Mouse (Mus musculus): ENCODE measurements at regions not wholly inside any gene's neighbourhood (a gene's known extent, or its start where the extent isn't known, plus 50 kb on each side); places are given as distances from the start of the nearest gene placed in this dataset.

DNA sequence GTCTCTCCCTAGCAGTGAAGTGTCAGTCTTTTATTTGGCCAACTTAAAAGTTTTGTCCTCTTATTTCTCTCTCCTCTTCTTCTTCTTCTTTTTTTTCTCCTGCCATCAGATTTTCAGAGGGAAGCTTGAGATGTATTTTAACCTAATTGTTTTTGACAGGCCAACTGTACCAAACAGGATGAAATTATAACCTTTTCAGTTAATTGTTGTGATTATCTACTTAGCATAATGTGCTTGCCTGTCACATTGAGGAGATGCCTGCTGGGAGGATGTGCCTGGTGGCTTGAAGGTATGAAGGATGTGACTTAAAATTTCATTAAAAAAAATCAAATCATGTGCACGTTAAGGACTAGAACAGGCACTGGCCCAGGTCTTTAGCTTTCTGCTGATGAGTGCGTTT, 527.9 kb upstream of the Ddx18 start:
- WGBS: 82% methylated on average over 2 of the region's 2 CpGs
- ATAC-seq (ENCODE audit: low FRiP score, low TSS enrichment): no peak

DNA sequence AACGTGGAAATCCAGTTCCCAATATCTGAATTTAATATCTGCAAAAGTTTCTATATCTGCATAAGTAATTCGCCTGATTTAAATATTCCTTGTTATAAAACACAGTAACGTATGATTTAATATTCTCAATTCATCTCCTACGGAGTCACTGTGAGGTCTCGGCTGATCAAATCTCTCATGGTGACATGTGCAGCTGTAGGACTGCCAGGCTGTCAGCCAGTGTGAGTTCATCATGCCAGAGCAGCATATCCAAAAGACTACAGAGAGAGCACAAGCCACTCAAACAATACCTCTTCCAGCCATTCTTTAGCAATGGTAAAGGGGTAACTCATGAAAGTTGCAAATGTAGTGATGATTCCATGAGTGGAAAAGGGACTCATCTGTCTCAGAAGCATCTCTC, 514.7 kb upstream of the Ddx18 start:
- H3K36me3 ChIP-seq (ENCODE audit: control insufficient read depth, insufficient read depth, low read length): no peaks in the 10 kb centered on the region
- no peak overlapping the region for H3K4me3 ChIP-seq (ENCODE audit: low read length)
- H3K4me1 ChIP-seq (ENCODE audit: control insufficient read depth, insufficient read depth, low read length): no peaks in the 10 kb centered on the region
- H3K4me2 ChIP-seq (replicated peaks; ENCODE audit: low read depth, low read length): no peak overlapping the region
- H3K27ac ChIP-seq (ENCODE audit: low read depth, low read length): no peak overlapping the region
- no peaks in the 10 kb centered on the region for H3K9me3 ChIP-seq (ENCODE audit: control insufficient read depth, low read length)
- no peaks in the 10 kb centered on the region for H3K27me3 ChIP-seq (ENCODE audit: control insufficient read depth, insufficient read depth, low read length)
- 88% methylated on average over 5 of the region's 5 CpGs for WGBS
- no peak for ATAC-seq (ENCODE audit: low FRiP score, low TSS enrichment)
- no peak overlapping the region for H3K9ac ChIP-seq (ENCODE audit: low read depth, low read length)

More for the DNA sequence above, 527.9 kb upstream of the Ddx18 start:
- Histone ChIP-seq H3K27ac (ENCODE audit: low read depth, low read length) (no peak overlapping the region), H3K27me3 (ENCODE audit: control insufficient read depth, insufficient read depth, low read length) (no peaks in the 10 kb centered on the region), H3K4me2 (replicated peaks; ENCODE audit: low read depth, low read length) (no peak overlapping the region), H3K9me3 (ENCODE audit: control insufficient read depth, low read length) (no peaks in the 10 kb centered on the region), H3K4me3 (ENCODE audit: low read length) (no peak overlapping the region), H3K4me1 (ENCODE audit: control insufficient read depth, insufficient read depth, low read length) (no peaks in the 10 kb centered on the region), H3K36me3 (ENCODE audit: control insufficient read depth, insufficient read depth, low read length) (no peaks in the 10 kb centered on the region), H3K9ac (ENCODE audit: low read depth, low read length) (no peak overlapping the region)

DNA sequence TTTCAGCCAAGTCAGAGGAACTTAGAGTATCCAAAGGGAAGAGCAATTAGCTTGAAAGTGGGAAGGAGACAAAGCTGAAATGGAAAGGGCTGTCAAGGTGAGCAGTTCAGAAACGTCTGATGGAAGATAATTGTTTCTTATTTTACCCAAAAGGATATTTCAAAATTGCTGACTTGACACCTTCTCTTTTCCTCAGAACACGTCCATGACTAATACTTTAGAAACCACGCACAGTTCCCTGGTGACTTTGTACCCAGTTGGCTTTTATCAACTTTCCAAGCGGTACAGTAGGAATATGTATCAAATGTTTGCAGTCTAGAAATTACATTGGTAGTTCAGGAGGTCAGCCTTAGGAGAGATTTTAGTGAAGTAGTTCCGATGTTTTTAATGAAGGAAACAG, 508.3 kb upstream of the Ddx18 start:
- ATAC-seq (ENCODE audit: low FRiP score, low TSS enrichment): no peak
- Histone ChIP-seq H3K4me3 (ENCODE audit: low read length) (no peak overlapping the region), H3K9me3 (ENCODE audit: control insufficient read depth, low read length) (no peaks in the 10 kb centered on the region), H3K4me2 (replicated peaks; ENCODE audit: low read depth, low read length) (no peak overlapping the region), H3K9ac (ENCODE audit: low read depth, low read length) (no peak overlapping the region), H3K27me3 (ENCODE audit: control insufficient read depth, insufficient read depth, low read length) (no peaks in the 10 kb centered on the region), H3K36me3 (ENCODE audit: control insufficient read depth, insufficient read depth, low read length) (no peaks in the 10 kb centered on the region), H3K4me1 (ENCODE audit: control insufficient read depth, insufficient read depth, low read length) (no peaks in the 10 kb centered on the region), H3K27ac (ENCODE audit: low read depth, low read length) (no peak overlapping the region)
- 85% methylated on average over 5 of the region's 5 CpGs for WGBS

- Histone ChIP-seq H3K27me3 (ENCODE audit: control insufficient read depth, insufficient read depth, low read length) (no peaks in the 10 kb centered on the region), H3K36me3 (ENCODE audit: control insufficient read depth, insufficient read depth, low read length) (no peaks in the 10 kb centered on the region), H3K9me3 (ENCODE audit: control insufficient read depth, low read length) (no peaks in the 10 kb centered on the region), H3K9ac (ENCODE audit: low read depth, low read length) (no peak overlapping the region), H3K4me2 (replicated peaks; ENCODE audit: low read depth, low read length) (no peak overlapping the region), H3K4me3 (ENCODE audit: low read length) (no peak overlapping the region), H3K4me1 (ENCODE audit: control insufficient read depth, insufficient read depth, low read length) (no peaks in the 10 kb centered on the region), H3K27ac (ENCODE audit: low read depth, low read length) (no peak overlapping the region)
- ATAC-seq (ENCODE audit: low FRiP score, low TSS enrichment): no peak
- 74% methylated on average over 1 of the region's 1 CpGs for WGBS
These were observed 487.4 kb upstream of the Ddx18 start for GRCm38 (mm10) chr1:122055146-122055545.

- Histone ChIP-seq H3K9ac (ENCODE audit: low read depth, low read length) (no peak overlapping the region), H3K4me1 (ENCODE audit: control insufficient read depth, insufficient read depth, low read length) (no peaks in the 10 kb centered on the region), H3K9me3 (ENCODE audit: control insufficient read depth, low read length) (no peaks in the 10 kb centered on the region), H3K4me2 (replicated peaks; ENCODE audit: low read depth, low read length) (no peak overlapping the region), H3K27me3 (ENCODE audit: control insufficient read depth, insufficient read depth, low read length) (no peaks in the 10 kb centered on the region), H3K36me3 (ENCODE audit: control insufficient read depth, insufficient read depth, low read length) (no peaks in the 10 kb centered on the region), H3K27ac (ENCODE audit: low read depth, low read length) (no peak overlapping the region), H3K4me3 (ENCODE audit: low read length) (no peak overlapping the region)
- WGBS: 72% methylated on average over 2 of the region's 2 CpGs
- no peak for ATAC-seq (ENCODE audit: low FRiP score, low TSS enrichment)
These were observed 480.4 kb upstream of the Ddx18 start for GRCm38 (mm10) chr1:122048112-122048725.

DNA sequence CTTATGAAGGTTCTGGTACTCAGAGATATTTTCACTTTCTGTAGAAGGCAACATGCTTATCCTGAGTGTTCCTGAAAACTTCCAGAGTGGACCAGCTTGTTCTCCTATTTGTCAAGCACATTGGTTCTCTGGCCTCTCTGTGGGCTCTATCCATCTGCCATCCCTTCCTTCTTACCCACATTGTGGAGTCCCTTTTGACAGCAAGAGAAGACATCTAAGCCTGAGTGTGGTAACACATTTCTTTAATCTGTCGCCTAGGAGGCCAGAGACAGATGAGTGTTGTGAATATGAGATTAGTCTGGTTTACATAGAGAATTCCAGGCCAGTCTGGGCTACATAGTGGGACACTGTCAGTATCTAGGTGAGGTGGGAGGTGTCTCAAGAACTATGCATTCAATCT, 476.1 kb upstream of the Ddx18 start:
- WGBS: 79% methylated on average over 1 of the region's 1 CpGs
- Histone ChIP-seq H3K9ac (ENCODE audit: low read depth, low read length) (no peak overlapping the region), H3K9me3 (ENCODE audit: control insufficient read depth, low read length) (no peaks in the 10 kb centered on the region), H3K4me2 (replicated peaks; ENCODE audit: low read depth, low read length) (no peak overlapping the region), H3K27me3 (ENCODE audit: control insufficient read depth, insufficient read depth, low read length) (no peaks in the 10 kb centered on the region), H3K36me3 (ENCODE audit: control insufficient read depth, insufficient read depth, low read length) (no peaks in the 10 kb centered on the region), H3K4me1 (ENCODE audit: control insufficient read depth, insufficient read depth, low read length) (no peaks in the 10 kb centered on the region), H3K4me3 (ENCODE audit: low read length) (no peak overlapping the region), H3K27ac (ENCODE audit: low read depth, low read length) (no peak overlapping the region)
- no peak for ATAC-seq (ENCODE audit: low FRiP score, low TSS enrichment)

GRCm38 (mm10) chr1:122043114-122043513, 475.3 kb upstream of the Ddx18 start:
- no peak for ATAC-seq (ENCODE audit: low FRiP score, low TSS enrichment)
- Histone ChIP-seq H3K27me3 (ENCODE audit: control insufficient read depth, insufficient read depth, low read length) (no peaks in the 10 kb centered on the region), H3K4me3 (ENCODE audit: low read length) (no peak overlapping the region), H3K36me3 (ENCODE audit: control insufficient read depth, insufficient read depth, low read length) (no peaks in the 10 kb centered on the region), H3K4me2 (replicated peaks; ENCODE audit: low read depth, low read length) (no peak overlapping the region), H3K9ac (ENCODE audit: low read depth, low read length) (no peak overlapping the region), H3K27ac (ENCODE audit: low read depth, low read length) (no peak overlapping the region), H3K9me3 (ENCODE audit: control insufficient read depth, low read length) (no peaks in the 10 kb centered on the region), H3K4me1 (ENCODE audit: control insufficient read depth, insufficient read depth, low read length) (no peaks in the 10 kb centered on the region)
- 78% methylated on average over 5 of the region's 5 CpGs for WGBS

GRCm38 (mm10) chr1:122007749-122008148, 440.0 kb upstream of the Ddx18 start:
- Histone ChIP-seq H3K27me3 (ENCODE audit: control insufficient read depth, insufficient read depth, low read length) (no peaks in the 10 kb centered on the region), H3K36me3 (ENCODE audit: control insufficient read depth, insufficient read depth, low read length) (no peaks in the 10 kb centered on the region), H3K4me1 (ENCODE audit: control insufficient read depth, insufficient read depth, low read length) (no peaks in the 10 kb centered on the region), H3K9ac (ENCODE audit: low read depth, low read length) (no peak overlapping the region), H3K4me2 (replicated peaks; ENCODE audit: low read depth, low read length) (no peak overlapping the region), H3K4me3 (ENCODE audit: low read length) (no peak overlapping the region), H3K27ac (ENCODE audit: low read depth, low read length) (no peak overlapping the region), H3K9me3 (ENCODE audit: control insufficient read depth, low read length) (peaks cover 3% of the 10 kb centered on the region; the same call in 1 of the 2 replicates)
- WGBS: 85% methylated on average over 2 of the region's 2 CpGs
- no peak for ATAC-seq (ENCODE audit: low FRiP score, low TSS enrichment)

GRCm38 (mm10) chr1:121996461-121996860, 428.7 kb upstream of the Ddx18 start:
- 42% methylated on average over 1 of the region's 1 CpGs for WGBS
- ATAC-seq (ENCODE audit: low FRiP score, low TSS enrichment): peak; percentile 99

More at GRCm38 (mm10) chr1:121996461-121996860, 428.7 kb upstream of the Ddx18 start:
- Histone ChIP-seq H3K27me3 (ENCODE audit: control insufficient read depth, insufficient read depth, low read length) (no peaks in the 10 kb centered on the region), H3K4me2 (replicated peaks; ENCODE audit: low read depth, low read length) (no peak overlapping the region), H3K36me3 (ENCODE audit: control insufficient read depth, insufficient read depth, low read length) (no peaks in the 10 kb centered on the region), H3K9me3 (ENCODE audit: control insufficient read depth, low read length) (no peaks in the 10 kb centered on the region), H3K9ac (ENCODE audit: low read depth, low read length) (no peak overlapping the region), H3K4me3 (ENCODE audit: low read length) (no peak overlapping the region), H3K27ac (ENCODE audit: low read depth, low read length) (0 out of 2 replicates have a peak overlapping the region, but pooled peaks have one; percentile 6), H3K4me1 (ENCODE audit: control insufficient read depth, insufficient read depth, low read length) (no peaks in the 10 kb centered on the region)
